Mouse (Mus musculus) intestine, postnatal 0 days (tissue): ENCODE measurements at regions not wholly inside any gene's neighbourhood (a gene's known extent, or its start where the extent isn't known, plus 50 kb on each side); places are given as distances from the start of the nearest gene placed in this dataset.

Experiments
- ATAC-seq: fragments of 200-750 bp; cut with Nextera tagmentation; 2 replicates; pipeline ENCODE4 v1.8.0; 2017; ENCODE audit warnings: mild to moderate bottlenecking, moderate TSS enrichment, moderate library complexity
- H3K27ac ChIP-seq: fragments of 300-500 bp; sonication (generic); 2 replicates; pipeline ENCODE4 v1.5.1; 2014; ENCODE audit warnings: mild to moderate bottlenecking, low read depth, low read length, moderate library complexity
- H3K27me3 ChIP-seq: fragments of 300-500 bp; sonication (generic); replicated peaks from 2 replicates; pipeline ENCODE4 v1.6.1; 2014; ENCODE audit warnings: low read length, mixed read lengths; ENCODE audit not compliant: control insufficient read depth, insufficient read depth
- H3K36me3 ChIP-seq: fragments of 300-500 bp; sonication (generic); 2 replicates; pipeline ENCODE4 v1.6.1; 2014; ENCODE audit warnings: mild to moderate bottlenecking, moderate library complexity; ENCODE audit not compliant: control insufficient read depth, insufficient read depth
- H3K4me1 ChIP-seq: fragments of 300-500 bp; sonication (generic); replicated peaks from 2 replicates; pipeline ENCODE4 v1.6.1; 2014; ENCODE audit warnings: antibody characterized with exemption, low read length, mixed read lengths; ENCODE audit not compliant: control insufficient read depth, insufficient read depth
- H3K4me2 ChIP-seq: fragments of 300-500 bp; sonication (generic); replicated peaks from 2 replicates; pipeline ENCODE4 v1.6.1; 2014; ENCODE audit warnings: low read depth, mild to moderate bottlenecking, moderate library complexity
- H3K4me3 ChIP-seq: fragments of 300-500 bp; sonication (generic); 2 replicates; pipeline ENCODE4 v1.5.1; 2014; ENCODE audit warnings: low read depth, low read length
- H3K9ac ChIP-seq: fragments of 300-500 bp; sonication (generic); 2 replicates; pipeline ENCODE4 v1.6.1; 2014; ENCODE audit warnings: mild to moderate bottlenecking, low read depth, low read length
- H3K9me3 ChIP-seq: fragments of 300-500 bp; sonication (generic); 2 replicates; pipeline ENCODE4 v1.6.1; 2016; ENCODE audit warnings: mixed run types; ENCODE audit not compliant: control insufficient read depth
- CTCF ChIP-seq: sonication (generic); IDR thresholded peaks from 2 replicates; pipeline ENCODE4 v1.5.1; 2016; ENCODE audit warnings: low read depth, mild to moderate bottlenecking, control low read depth, antibody characterized with exemption, moderate library complexity
- WGBS: fragments of 180-500 bp; shearing (Covaris S2); extraction: QIAGEN DNeasy Blood & Tissue Kit; methylation state at CpG from one replicate; pipeline ENCODE4 v1.1.7; 2014; 5-methylcytosine and 5-hydroxymethylcytosine counted together

DNA sequence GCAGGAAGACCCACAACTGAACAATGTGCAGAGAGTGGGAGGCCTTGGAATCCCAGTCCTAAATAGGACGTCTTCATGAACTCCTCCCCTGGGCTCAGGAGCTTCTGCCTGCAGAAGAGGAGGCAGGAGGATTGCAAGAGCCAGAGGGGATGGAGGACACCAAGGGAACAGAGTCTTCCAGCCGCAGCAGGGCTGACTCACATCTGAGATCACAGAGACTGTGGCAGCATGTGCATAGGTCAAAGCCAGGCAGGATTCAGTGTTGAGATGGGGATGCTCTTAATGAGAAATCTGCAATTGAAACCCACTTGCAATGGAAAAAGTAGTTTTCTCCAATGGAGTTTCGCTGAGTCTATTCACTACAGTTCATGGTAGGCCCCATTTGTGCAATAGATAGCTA is 175.9 kb downstream of the Kcnrg start:
- ATAC-seq: no peak
- H3K4me2 ChIP-seq: no peak overlapping the region
- H3K27me3 ChIP-seq: no peaks in the 10 kb centered on the region
- H3K4me3 ChIP-seq: no peak overlapping the region
- no peak overlapping the region for H3K27ac ChIP-seq
- no peaks in the 10 kb centered on the region for H3K9me3 ChIP-seq
- no peak overlapping the region for H3K9ac ChIP-seq
- H3K36me3 ChIP-seq: no peaks in the 10 kb centered on the region
- no peak for TF ChIP-seq CTCF
- WGBS: 87% methylated on average over 3 of the region's 3 CpGs
- H3K4me1 ChIP-seq: no peaks in the 10 kb centered on the region

DNA sequence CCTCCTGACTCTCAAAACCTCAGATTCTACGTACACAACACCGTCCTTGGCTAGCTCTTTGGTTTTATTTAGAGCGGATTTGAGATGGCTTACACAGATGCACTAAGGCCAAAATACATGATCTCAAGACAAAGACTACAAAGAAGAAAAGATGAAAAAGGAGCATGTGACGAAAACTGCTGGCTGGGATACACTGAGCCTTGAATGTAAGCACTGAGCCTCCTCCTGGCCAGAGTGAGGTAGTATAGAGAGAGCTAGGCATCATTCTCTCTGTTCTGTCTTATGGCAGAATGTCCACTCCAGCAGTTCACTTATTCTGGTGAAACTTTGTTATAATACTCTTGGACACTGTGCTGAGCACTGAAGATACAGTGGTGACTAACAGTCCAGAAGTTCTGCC is 177.4 kb downstream of the Kcnrg start:
- no peaks in the 10 kb centered on the region for H3K36me3 ChIP-seq
- H3K4me2 ChIP-seq: no peak overlapping the region
- no peak overlapping the region for H3K27ac ChIP-seq
- no peaks in the 10 kb centered on the region for H3K27me3 ChIP-seq
- ATAC-seq: no peak
- TF ChIP-seq CTCF: peak; percentile 32; the same call in 1 of the 2 replicates
- WGBS: 93% methylated on average over 4 of the region's 4 CpGs
- no peak overlapping the region for H3K4me3 ChIP-seq
- H3K4me1 ChIP-seq: no peaks in the 10 kb centered on the region
- no peak overlapping the region for H3K9ac ChIP-seq
- H3K9me3 ChIP-seq: no peaks in the 10 kb centered on the region

DNA sequence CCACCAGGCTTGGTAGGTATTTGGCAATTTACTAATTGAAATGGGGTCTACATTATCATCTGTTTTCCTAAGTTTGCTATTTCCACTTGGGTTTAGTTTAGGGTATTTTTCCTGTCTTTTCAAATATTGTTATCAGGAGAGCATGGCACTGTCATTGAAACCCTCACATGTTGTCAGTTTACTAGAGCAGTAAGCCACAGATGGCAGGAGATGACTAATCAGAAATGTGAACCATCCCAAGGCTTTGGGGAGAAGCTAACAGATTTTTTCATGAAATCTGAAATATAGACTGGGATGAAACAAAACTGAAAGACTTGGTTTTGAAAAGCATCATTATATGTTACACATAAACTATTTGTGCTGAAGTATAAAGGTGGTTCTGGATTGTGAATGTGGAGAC is 178.8 kb downstream of the Kcnrg start:
- H3K27ac ChIP-seq: no peak overlapping the region
- H3K4me1 ChIP-seq: no peaks in the 10 kb centered on the region
- TF ChIP-seq CTCF: no peak
- H3K9ac ChIP-seq: no peak overlapping the region
- H3K27me3 ChIP-seq: no peaks in the 10 kb centered on the region
- no peak overlapping the region for H3K4me2 ChIP-seq
- H3K36me3 ChIP-seq: no peaks in the 10 kb centered on the region
- no peaks in the 10 kb centered on the region for H3K9me3 ChIP-seq
- H3K4me3 ChIP-seq: no peak overlapping the region
- ATAC-seq: no peak

DNA sequence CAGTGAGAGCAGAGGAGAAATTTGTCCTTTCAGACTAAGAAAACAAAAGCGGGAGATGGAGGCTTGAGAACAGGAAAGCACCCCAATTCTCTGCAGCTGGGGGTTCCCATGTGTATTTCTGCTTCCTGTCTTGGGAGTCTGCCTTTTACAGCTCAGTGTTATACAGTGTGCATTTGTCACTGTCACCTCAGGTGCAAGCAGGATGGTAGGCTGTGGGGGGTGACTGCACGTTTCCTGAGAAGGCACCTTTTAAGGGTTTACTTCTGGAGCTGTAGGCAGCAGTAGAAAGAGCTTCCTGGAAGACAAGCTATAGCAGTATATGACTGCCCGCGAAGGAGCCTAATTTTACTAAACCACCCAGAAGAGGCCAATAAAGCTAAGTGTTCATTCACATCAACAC is 180.5 kb downstream of the Kcnrg start:
- no peak overlapping the region for H3K4me3 ChIP-seq
- H3K9me3 ChIP-seq: no peaks in the 10 kb centered on the region
- H3K27me3 ChIP-seq: no peaks in the 10 kb centered on the region
- no peaks in the 10 kb centered on the region for H3K4me1 ChIP-seq
- no peak for TF ChIP-seq CTCF
- H3K4me2 ChIP-seq: no peak overlapping the region
- H3K36me3 ChIP-seq: no peaks in the 10 kb centered on the region
- WGBS: 73% methylated on average over 4 of the region's 4 CpGs
- no peak for ATAC-seq
- H3K27ac ChIP-seq: no peak overlapping the region
- H3K9ac ChIP-seq: no peak overlapping the region

DNA sequence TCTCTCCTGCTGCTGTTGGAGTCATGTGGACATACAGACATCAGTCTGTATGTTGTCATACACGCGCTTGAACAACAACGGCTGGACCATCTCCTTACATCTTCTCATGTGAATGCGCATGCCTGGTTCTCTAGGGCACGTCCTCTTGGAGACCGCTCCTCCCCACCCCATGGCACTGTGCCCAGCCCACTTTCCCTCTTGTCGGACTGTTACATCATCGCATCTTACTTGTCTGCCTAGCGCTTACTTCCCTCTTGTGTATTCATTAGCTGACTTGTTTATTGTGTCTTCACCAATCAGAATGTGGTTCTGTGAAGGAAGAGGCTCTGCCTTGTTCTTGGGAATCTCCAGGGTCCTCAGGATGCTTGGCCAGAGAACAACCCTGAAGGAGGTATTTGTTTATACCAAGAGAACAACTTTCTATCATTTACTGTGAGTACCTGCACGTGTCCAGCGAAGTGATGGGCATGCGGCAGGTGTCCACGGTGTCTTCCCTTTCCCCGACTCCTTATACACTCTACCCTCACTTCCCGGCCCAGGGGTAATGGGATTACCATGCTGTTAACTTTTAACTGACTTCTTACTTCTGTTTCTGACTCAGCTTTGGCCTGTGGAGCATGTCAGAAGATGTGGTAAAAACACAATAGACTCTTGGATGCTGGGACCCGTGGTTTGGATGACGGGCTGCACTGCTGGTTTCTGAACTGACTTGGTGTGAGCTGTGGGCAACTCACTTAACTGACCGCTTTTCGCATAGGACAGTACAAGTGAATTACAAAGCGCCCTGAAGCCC is 181.9 kb downstream of the Kcnrg start:
- Histone ChIP-seq H3K4me2 (no peak overlapping the region), H3K4me1 (no peaks in the 10 kb centered on the region), H3K36me3 (no peaks in the 10 kb centered on the region), H3K27ac (no peak overlapping the region), H3K9me3 (no peaks in the 10 kb centered on the region), H3K4me3 (no peak overlapping the region), H3K27me3 (no peaks in the 10 kb centered on the region), H3K9ac (no peak overlapping the region)
- WGBS: 77% methylated on average over 20 of the region's 20 CpGs
- no peak for ATAC-seq
- no peak for TF ChIP-seq CTCF

DNA sequence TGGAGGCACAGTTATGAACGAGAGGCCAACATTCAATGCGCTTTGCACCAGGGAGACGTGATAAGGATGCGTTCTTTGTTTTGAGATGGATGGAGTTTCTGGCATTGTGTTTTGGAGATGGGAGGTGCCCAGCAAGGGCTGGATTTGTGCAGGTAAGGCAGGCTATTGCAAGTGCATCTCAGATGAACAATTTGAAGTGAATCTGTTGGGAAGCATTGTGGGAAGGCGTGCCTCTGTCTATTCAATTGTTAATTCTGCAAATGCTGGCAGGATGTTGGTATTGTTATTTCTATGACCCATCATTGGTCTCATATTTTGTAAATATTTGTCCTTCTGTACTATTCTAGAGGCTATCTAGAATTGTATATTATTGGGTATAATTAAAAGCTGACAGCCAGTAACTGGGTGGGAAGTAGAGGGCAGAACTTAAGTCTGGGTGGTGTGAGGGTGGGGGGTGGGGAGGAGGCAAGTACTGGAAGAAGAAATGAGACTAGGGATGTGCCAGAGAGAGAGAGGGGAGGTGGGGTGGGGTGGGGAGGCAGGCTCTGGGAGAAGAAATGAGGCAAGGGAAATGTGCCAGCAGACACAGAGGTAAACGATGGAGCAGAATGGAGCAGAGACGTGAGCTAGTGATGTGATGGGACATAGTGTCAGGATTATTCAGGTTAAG is 188.9 kb downstream of the Kcnrg start:
- Histone ChIP-seq H3K4me1 (no peaks in the 10 kb centered on the region), H3K27me3 (no peaks in the 10 kb centered on the region), H3K9ac (no peak overlapping the region), H3K27ac (no peak overlapping the region), H3K4me2 (no peak overlapping the region), H3K9me3 (no peaks in the 10 kb centered on the region), H3K36me3 (no peaks in the 10 kb centered on the region), H3K4me3 (no peak overlapping the region)
- TF ChIP-seq CTCF: no peak
- no peak for ATAC-seq
- WGBS: 87% methylated on average over 7 of the region's 7 CpGs
